In the genomic region with DNA sequence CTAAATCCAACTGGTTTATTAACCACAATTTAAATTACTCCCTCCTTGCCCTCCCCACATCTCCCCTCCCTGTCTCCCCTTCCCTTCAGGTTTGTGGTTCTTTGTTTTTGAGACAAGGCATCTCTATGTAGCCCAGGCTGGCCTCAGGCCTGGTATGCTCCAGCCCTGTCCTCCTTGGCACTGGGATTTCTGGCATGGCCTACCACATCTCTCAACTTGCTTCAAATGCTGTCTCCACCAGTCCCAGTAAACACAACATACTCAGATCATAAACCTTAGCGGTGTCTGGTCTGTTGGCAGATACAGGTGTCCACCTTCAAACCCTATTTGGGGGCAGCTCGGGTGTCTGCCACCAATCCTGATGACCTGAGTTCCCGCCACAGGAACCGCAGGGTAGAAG, we compare ENCODE assay signal across 13 mouse cellular contexts. TPM values are rescaled to one million over a fixed set of nuclear protein-coding genes. Genes with fewer than 3 reads are reported as not detected.
DNase-seq lines count a peak whose midpoint lies in the region; ATAC-seq and TF ChIP-seq lines count a peak whose summit lies in the region.
"Had no signal": no experiment of that assay in that cellular context is flagged by ENCODE, and none has a peak within 500 bp of the region (broad histone marks: within the 10 kb centered on the region; RNA-seq: fewer than 3 reads in every experiment).

No protein-coding gene starts in this region.

- H3K4me2 ChIP-seq in heart, postnatal 0 days (ENCODE audit: low read depth, low read length) = no peak overlapping the region
- peak overlapping the region; percentile 69 for H3K4me2 ChIP-seq in intestine, postnatal 0 days (replicated peaks; ENCODE audit: low read depth)
- H3K4me2 ChIP-seq: embryonic facial prominence, embryonic 13.5 days; forebrain, embryonic 13.5 days; liver, embryonic 13.5 days; midbrain, embryonic 11.5 days had no signal

- no peak for TF ChIP-seq POLR2A in lung, adult 2 months (IDR thresholded peaks at IDR 0.05; ENCODE audit: borderline replicate concordance, extremely low read depth, low read depth, low read length)
- no peak for TF ChIP-seq POLR2A in small intestine, adult 2 months (IDR thresholded peaks at IDR 0.05; ENCODE audit: low read depth, low read length)

- no peak for DNase-seq in heart, postnatal 0 days (ENCODE audit: low spot score)
- DNase-seq in heart, postnatal 25 days (ENCODE audit: low spot score) = no peak
- peak; percentile 16 for DNase-seq in lung, adult 2 months
- DNase-seq in lung, postnatal 10 days = no peak
- no peak for DNase-seq in adrenal gland, adult 2 months
- DNase-seq: cerebellum, postnatal 36 days; liver, embryonic 13.5 days; thymus, adult 2 months had no signal

- H3K36me3 ChIP-seq in heart, postnatal 0 days (replicated peaks; ENCODE audit: control insufficient read depth, insufficient read depth, low read length) = no peaks in the 10 kb centered on the region
- H3K36me3 ChIP-seq in intestine, postnatal 0 days (ENCODE audit: control insufficient read depth, insufficient read depth) = peaks cover 3% of the 10 kb centered on the region; the same call in 1 of the 2 replicates
- no peaks in the 10 kb centered on the region for H3K36me3 ChIP-seq in small intestine, adult 2 months (ENCODE audit: control insufficient read depth, insufficient read depth, low read length)
- H3K36me3 ChIP-seq: embryonic facial prominence, embryonic 13.5 days had no signal

- no peak overlapping the region for H3K4me3 ChIP-seq in heart, postnatal 0 days (ENCODE audit: low read depth, low read length)
- H3K4me3 ChIP-seq in lung, adult 2 months (replicated peaks; ENCODE audit: extremely low read depth, low read depth, low read length) = no peak overlapping the region
- no peak overlapping the region for H3K4me3 ChIP-seq in intestine, postnatal 0 days (ENCODE audit: low read depth, low read length)
- H3K4me3 ChIP-seq in small intestine, adult 2 months (ENCODE audit: low read depth, low read length) = no peak overlapping the region
- H3K4me3 ChIP-seq: embryonic facial prominence, embryonic 13.5 days; forebrain, embryonic 13.5 days; liver, embryonic 13.5 days had no signal

- no peak for ATAC-seq in heart, postnatal 0 days (ENCODE audit: insufficient read depth, low read depth)
- ATAC-seq in intestine, postnatal 0 days = no peak
- ATAC-seq: forebrain, embryonic 13.5 days had no signal

- H3K9me3 ChIP-seq in heart, postnatal 0 days (replicated peaks; ENCODE audit: control insufficient read depth, low read length) = no peaks in the 10 kb centered on the region
- H3K9me3 ChIP-seq in intestine, postnatal 0 days (ENCODE audit: control insufficient read depth) = no peaks in the 10 kb centered on the region
- H3K9me3 ChIP-seq: embryonic facial prominence, embryonic 13.5 days; forebrain, embryonic 13.5 days; liver, embryonic 13.5 days had no signal

- TF ChIP-seq CTCF in heart, postnatal 0 days (IDR thresholded peaks at IDR 0.05; ENCODE audit: low read depth) = no peak
- no peak for TF ChIP-seq CTCF in lung, adult 2 months (IDR thresholded peaks at IDR 0.05; ENCODE audit: insufficient read depth, low read length)
- no peak for TF ChIP-seq CTCF in intestine, postnatal 0 days (IDR thresholded peaks at IDR 0.05; ENCODE audit: low read depth)
- TF ChIP-seq CTCF in small intestine, adult 2 months (IDR thresholded peaks at IDR 0.05; ENCODE audit: extremely low read depth, insufficient read length, insufficient replicate concordance, low read depth, low read length) = no peak

- H3K9ac ChIP-seq in heart, postnatal 0 days (replicated peaks; ENCODE audit: low read depth, low read length) = no peak overlapping the region
- no peak overlapping the region for H3K9ac ChIP-seq in intestine, postnatal 0 days (ENCODE audit: low read depth, low read length)
- H3K9ac ChIP-seq: embryonic facial prominence, embryonic 13.5 days; forebrain, embryonic 13.5 days; liver, embryonic 13.5 days had no signal

- H3K4me1 ChIP-seq in heart, postnatal 0 days (ENCODE audit: control insufficient read depth, insufficient read depth) = peaks cover 73% of the 10 kb centered on the region
- H3K4me1 ChIP-seq in lung, adult 2 months (ENCODE audit: control insufficient read depth, insufficient read depth, low read length) = peaks cover 8% of the 10 kb centered on the region; the same call in 1 of the 2 replicates
- peaks cover 19% of the 10 kb centered on the region for H3K4me1 ChIP-seq in intestine, postnatal 0 days (replicated peaks; ENCODE audit: control insufficient read depth, insufficient read depth, low read length)
- peaks cover 33% of the 10 kb centered on the region for H3K4me1 ChIP-seq in small intestine, adult 2 months (ENCODE audit: control insufficient read depth, insufficient read depth, insufficient read length, low read length)

- intact Hi-C loops in heart, postnatal 25 days (cut with DNase I) = no loop called here

- 79% methylated on average over 4 of the region's 4 CpGs for WGBS in heart, postnatal 0 days
- WGBS in lung, adult 2 months = 92% methylated on average over 4 of the region's 4 CpGs
- 60% methylated on average over 4 of the region's 4 CpGs for WGBS in intestine, postnatal 0 days
- WGBS in small intestine, adult 2 months = 63% methylated on average over 4 of the region's 4 CpGs

- no peak for TF ChIP-seq EP300 in heart, postnatal 0 days (IDR thresholded peaks at IDR 0.05; ENCODE audit: low read depth)

- H3K27me3 ChIP-seq in heart, postnatal 0 days (ENCODE audit: control insufficient read depth, insufficient read depth, low read length) = no peaks in the 10 kb centered on the region
- no peaks in the 10 kb centered on the region for H3K27me3 ChIP-seq in intestine, postnatal 0 days (replicated peaks; ENCODE audit: control insufficient read depth, insufficient read depth, low read length)
- H3K27me3 ChIP-seq in small intestine, adult 2 months (ENCODE audit: control insufficient read depth, insufficient read depth, low read length) = no peaks in the 10 kb centered on the region
- H3K27me3 ChIP-seq: embryonic facial prominence, embryonic 13.5 days; liver, embryonic 13.5 days had no signal

- H3K27ac ChIP-seq in heart, postnatal 0 days (ENCODE audit: low read depth) = 0 out of 2 replicates have a peak overlapping the region, but pooled peaks have one; percentile 36
- H3K27ac ChIP-seq in intestine, postnatal 0 days (ENCODE audit: low read depth, low read length) = peak overlapping the region; percentile 96
- peak overlapping the region; percentile 38 for H3K27ac ChIP-seq in small intestine, adult 2 months (ENCODE audit: insufficient read depth, low read depth, low read length)
- H3K27ac ChIP-seq: embryonic facial prominence, embryonic 13.5 days; forebrain, embryonic 13.5 days had no signal

RNA-seq across cellular contexts. Expression of gene H6pd, which starts 5.2 kb away (rescaled TPM):
- total RNA-seq in heart, postnatal 0 days (2014; rRNA removed; ENCODE audit: low replicate concordance) = 25.7 and 35.2 TPM in 2 replicates
- polyA plus RNA-seq in heart, postnatal 0 days (2015; fragmentation: Nextera tagmentation; extraction: Ambion mirVana) = 7.1 and 7.3 TPM in 2 replicates
- total RNA-seq in heart, postnatal 25 days (2021) = 10 to 100 TPM; 39.8 to 45.4 TPM
- 148 and 171 TPM in 2 replicates for polyA plus RNA-seq in lung, adult 2 months (2012; rRNA removed)
- 33.1 and 37.5 TPM in 2 replicates for polyA plus RNA-seq in intestine, postnatal 0 days (2015; fragmentation: Nextera tagmentation; extraction: Ambion mirVana)
- polyA plus RNA-seq in small intestine, adult 2 months (2012; rRNA removed) = 17.7 and 22.0 TPM in 2 replicates
- 100 to 1,000 TPM; 120 to 197 TPM for total RNA-seq in adrenal gland, adult 2 months (2021)
- polyA plus RNA-seq in adrenal gland, adult 2 months (2012; rRNA removed) = 146 and 154 TPM in 2 replicates

RNA-seq across cellular contexts. Expression of gene Spsb1, which starts 48.8 kb away (rescaled TPM):
- total RNA-seq in heart, postnatal 0 days (2014; rRNA removed; ENCODE audit: low replicate concordance) = 13.2 and 19.3 TPM in 2 replicates
- polyA plus RNA-seq in heart, postnatal 0 days (2015; fragmentation: Nextera tagmentation; extraction: Ambion mirVana) = 14.4 and 15.2 TPM in 2 replicates
- total RNA-seq in heart, postnatal 25 days (2021) = 10 to 100 TPM; 32.6 to 36.7 TPM
- polyA plus RNA-seq in lung, adult 2 months (2012; rRNA removed) = 20.2 and 23.4 TPM in 2 replicates
- 26.4 and 26.5 TPM in 2 replicates for polyA plus RNA-seq in intestine, postnatal 0 days (2015; fragmentation: Nextera tagmentation; extraction: Ambion mirVana)
- 17.4 and 27.3 TPM in 2 replicates for polyA plus RNA-seq in small intestine, adult 2 months (2012; rRNA removed)
- 10 to 100 TPM; 22.2 to 29.5 TPM for total RNA-seq in adrenal gland, adult 2 months (2021)
- 26.3 and 26.9 TPM in 2 replicates for polyA plus RNA-seq in adrenal gland, adult 2 months (2012; rRNA removed)

Comparison
In these comparisons a context has a peak if more than half of its experiments do, and no peak if none do; other contexts are left out.
1. H3K27ac ChIP-seq: peak in every context shown above with its lines; median percentile 96 in intestine, postnatal 0 days; 38 in small intestine, adult 2 months; 36 in heart, postnatal 0 days.